Mouse (Mus musculus): ENCODE results near the gene Lsamp. TPM values are rescaled to one million over a fixed set of nuclear protein-coding genes. Genes with fewer than 3 reads are reported as not detected.

Lsamp gene
- polyA plus RNA-seq, 1 experiment from 2014 or later, result 5.5 TPM

- ATAC-seq (ENCODE audit: low FRiP score, low TSS enrichment), result no peak
- Histone ChIP-seq H3K9ac (ENCODE audit: low read depth, low read length) (no peak overlapping the region), H3K27me3 (ENCODE audit: control insufficient read depth, insufficient read depth, low read length) (no peaks in the 10 kb centered on the region), H3K4me1 (ENCODE audit: control insufficient read depth, insufficient read depth, low read length) (no peaks in the 10 kb centered on the region), H3K9me3 (ENCODE audit: control insufficient read depth, low read length) (no peaks in the 10 kb centered on the region), H3K27ac (ENCODE audit: low read depth, low read length) (no peak overlapping the region), H3K4me2 (replicated peaks; ENCODE audit: low read depth, low read length) (no peak overlapping the region), H3K4me3 (ENCODE audit: low read length) (no peak overlapping the region), H3K36me3 (ENCODE audit: control insufficient read depth, insufficient read depth, low read length) (no peaks in the 10 kb centered on the region)
- WGBS, result 71% methylated on average over 5 of the region's 5 CpGs
Measured at GRCm38 (mm10) chr16:40471967-40472366, 487.8 kb downstream of the Lsamp start.

DNA sequence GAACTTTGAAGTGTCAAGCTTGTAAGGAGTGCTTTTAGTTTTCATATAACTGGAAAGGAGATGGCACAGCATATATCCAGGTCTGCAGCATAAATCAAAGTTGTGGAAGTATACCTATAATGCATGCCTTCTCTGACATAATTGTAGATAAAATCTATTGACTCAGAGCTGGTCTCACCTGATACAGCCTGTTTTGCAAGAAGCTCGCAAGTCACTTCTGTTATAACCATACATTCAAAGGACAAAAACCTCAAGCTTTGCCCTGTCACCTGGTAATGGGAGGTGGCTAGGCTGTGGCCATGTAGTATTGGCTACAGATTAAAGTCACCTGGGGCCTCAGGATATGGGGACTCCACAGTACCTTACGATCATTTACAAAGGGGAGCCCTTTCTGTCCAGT is 507.4 kb downstream of the Lsamp start:
- Histone ChIP-seq H3K4me1 (ENCODE audit: control insufficient read depth, insufficient read depth, low read length) (no peaks in the 10 kb centered on the region), H3K9me3 (ENCODE audit: control insufficient read depth, low read length) (no peaks in the 10 kb centered on the region), H3K27ac (ENCODE audit: low read depth, low read length) (no peak overlapping the region), H3K9ac (ENCODE audit: low read depth, low read length) (no peak overlapping the region), H3K4me2 (replicated peaks; ENCODE audit: low read depth, low read length) (no peak overlapping the region), H3K36me3 (ENCODE audit: control insufficient read depth, insufficient read depth, low read length) (no peaks in the 10 kb centered on the region), H3K27me3 (ENCODE audit: control insufficient read depth, insufficient read depth, low read length) (no peaks in the 10 kb centered on the region), H3K4me3 (ENCODE audit: low read length) (no peak overlapping the region)
- WGBS, result 89% methylated on average over 2 of the region's 2 CpGs
- ATAC-seq (ENCODE audit: low FRiP score, low TSS enrichment), result no peak

DNA sequence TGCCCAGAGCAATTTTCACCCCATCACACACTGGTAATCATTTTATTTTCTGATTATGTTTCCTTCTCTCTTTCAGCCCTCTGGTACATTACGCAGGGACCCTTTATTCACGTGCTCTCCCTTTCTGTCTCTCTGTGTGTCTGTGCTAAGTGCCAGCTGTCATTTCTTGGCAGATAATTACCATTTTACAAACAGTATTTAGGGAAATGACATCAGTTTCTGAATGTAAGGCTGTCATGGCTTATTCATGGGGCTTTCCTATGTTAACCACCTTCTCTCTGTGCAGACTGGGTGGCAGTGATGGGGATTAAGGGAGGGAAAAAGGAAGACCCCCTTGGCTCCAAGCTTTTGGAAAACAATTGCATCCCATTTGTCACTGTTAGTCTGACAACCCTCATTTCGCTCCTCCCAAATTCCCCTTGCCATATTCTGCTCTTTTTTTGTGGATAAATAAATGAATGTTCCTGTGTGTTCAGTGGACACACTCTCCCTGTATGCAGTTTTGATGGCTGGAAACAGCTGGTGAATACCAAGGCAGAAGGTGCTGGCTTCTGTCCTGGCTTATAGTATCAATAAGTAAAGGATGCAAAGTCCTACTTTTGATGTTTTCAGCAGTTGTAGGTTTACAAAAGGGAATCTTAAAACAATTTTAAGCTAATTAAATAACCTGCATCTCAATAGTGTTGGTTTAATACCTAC is 520.2 kb downstream of the Lsamp start:
- H3K36me3 ChIP-seq (ENCODE audit: control insufficient read depth, insufficient read depth, low read length), result no peaks in the 10 kb centered on the region
- H3K4me2 ChIP-seq (replicated peaks; ENCODE audit: low read depth, low read length), result no peak overlapping the region
- 73% methylated on average over 3 of the region's 3 CpGs for WGBS
- H3K4me3 ChIP-seq (ENCODE audit: low read length), result no peak overlapping the region
- H3K9me3 ChIP-seq (ENCODE audit: control insufficient read depth, low read length), result no peaks in the 10 kb centered on the region
- ATAC-seq (ENCODE audit: low FRiP score, low TSS enrichment), result no peak
- no peaks in the 10 kb centered on the region for H3K4me1 ChIP-seq (ENCODE audit: control insufficient read depth, insufficient read depth, low read length)
- H3K27me3 ChIP-seq (ENCODE audit: control insufficient read depth, insufficient read depth, low read length), result no peaks in the 10 kb centered on the region
- H3K9ac ChIP-seq (ENCODE audit: low read depth, low read length), result no peak overlapping the region
- no peak overlapping the region for H3K27ac ChIP-seq (ENCODE audit: low read depth, low read length)

DNA sequence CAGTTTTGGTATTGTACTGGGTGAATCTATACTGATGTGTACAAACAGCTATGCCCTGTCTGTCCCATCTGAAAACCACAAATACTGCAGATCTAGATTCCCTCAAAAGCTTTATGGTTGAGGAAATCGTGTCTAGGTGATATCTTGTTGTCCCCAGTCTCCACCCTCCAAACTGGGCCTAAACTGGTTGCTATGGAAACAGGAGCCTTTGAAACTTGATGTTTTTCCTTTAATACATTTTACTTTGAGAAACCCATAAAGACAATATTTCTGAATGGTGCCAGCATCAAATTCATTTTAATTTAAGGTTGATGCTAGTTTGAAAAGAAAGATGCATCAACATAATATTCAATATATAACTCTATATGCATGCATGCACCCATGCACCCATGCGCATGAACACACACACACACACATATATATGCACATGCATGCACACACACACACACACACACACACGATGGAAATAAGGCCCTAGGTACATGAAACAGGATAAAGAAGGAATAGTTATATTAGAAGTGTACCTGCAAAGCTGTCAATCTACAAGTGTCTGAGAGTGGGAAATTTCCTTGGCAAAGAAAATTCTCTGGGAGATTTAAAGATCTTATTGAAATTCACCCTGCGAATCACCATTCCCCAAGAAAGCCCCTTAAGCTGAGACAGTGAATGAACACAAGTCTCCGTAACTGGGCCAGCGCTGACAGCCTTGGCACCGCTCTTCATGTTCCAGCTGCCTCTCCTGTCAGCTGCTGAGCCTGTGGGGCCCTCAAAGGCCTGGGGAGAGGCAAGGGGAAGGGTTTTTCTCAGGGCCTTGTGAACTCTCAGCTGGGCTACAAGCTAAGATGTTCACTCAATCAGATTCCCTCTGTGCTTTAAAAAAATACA is 525.2 kb downstream of the Lsamp start:
- no peaks in the 10 kb centered on the region for H3K27me3 ChIP-seq (ENCODE audit: control insufficient read depth, insufficient read depth, low read length)
- H3K9ac ChIP-seq (ENCODE audit: low read depth, low read length), result no peak overlapping the region
- H3K36me3 ChIP-seq (ENCODE audit: control insufficient read depth, insufficient read depth, low read length), result no peaks in the 10 kb centered on the region
- H3K4me3 ChIP-seq (ENCODE audit: low read length), result no peak overlapping the region
- H3K4me2 ChIP-seq (replicated peaks; ENCODE audit: low read depth, low read length), result no peak overlapping the region
- WGBS, result 83% methylated on average over 7 of the region's 7 CpGs
- no peaks in the 10 kb centered on the region for H3K4me1 ChIP-seq (ENCODE audit: control insufficient read depth, insufficient read depth, low read length)
- ATAC-seq (ENCODE audit: low FRiP score, low TSS enrichment), result no peak
- no peaks in the 10 kb centered on the region for H3K9me3 ChIP-seq (ENCODE audit: control insufficient read depth, low read length)
- H3K27ac ChIP-seq (ENCODE audit: low read depth, low read length), result no peak overlapping the region

DNA sequence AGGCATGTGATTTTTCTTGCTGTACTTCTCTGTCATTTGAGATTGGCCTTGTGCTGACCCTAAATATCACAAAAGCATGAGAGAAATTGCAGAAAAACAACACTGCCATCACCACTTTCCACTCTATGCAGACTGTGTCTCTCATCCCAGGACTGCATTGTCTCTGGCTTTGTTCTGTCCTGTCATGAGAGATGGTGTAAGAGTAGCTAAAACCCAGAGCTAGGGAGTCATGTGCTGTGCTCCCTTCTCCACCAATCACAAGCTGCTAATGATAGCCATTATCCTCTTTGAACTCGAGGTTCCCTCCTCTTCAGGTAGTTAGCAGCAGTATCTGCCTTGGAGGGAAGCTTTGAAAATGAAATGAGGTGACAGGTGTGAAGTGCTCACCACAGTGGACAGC is 552.6 kb downstream of the Lsamp start:
- H3K4me1 ChIP-seq (ENCODE audit: control insufficient read depth, insufficient read depth, low read length), result no peaks in the 10 kb centered on the region

DNA sequence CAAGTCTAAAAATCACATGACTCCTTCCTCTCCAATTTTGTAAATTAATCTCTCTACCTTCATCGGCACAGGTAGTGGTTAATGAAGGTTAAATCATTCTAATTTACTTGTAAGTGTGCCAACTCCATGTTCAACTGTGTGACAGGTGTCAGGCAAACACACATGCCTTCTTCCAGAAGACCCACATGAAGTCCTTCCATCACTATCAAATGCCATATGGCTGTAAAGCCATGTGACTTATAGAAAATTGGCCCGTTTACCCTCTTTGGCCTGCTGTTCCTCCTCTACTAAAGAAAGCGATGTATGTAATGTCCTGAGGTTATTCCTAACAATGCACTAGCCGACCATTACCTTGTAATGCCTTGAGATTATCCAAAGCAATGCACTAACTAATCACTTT is 565.5 kb downstream of the Lsamp start:
- no peaks in the 10 kb centered on the region for H3K4me1 ChIP-seq (ENCODE audit: control insufficient read depth, insufficient read depth, low read length)
- H3K9me3 ChIP-seq (ENCODE audit: control insufficient read depth, low read length), result no peaks in the 10 kb centered on the region
- no peaks in the 10 kb centered on the region for H3K27me3 ChIP-seq (ENCODE audit: control insufficient read depth, insufficient read depth, low read length)
- H3K9ac ChIP-seq (ENCODE audit: low read depth, low read length), result no peak overlapping the region
- no peak for ATAC-seq (ENCODE audit: low FRiP score, low TSS enrichment)
- H3K4me3 ChIP-seq (ENCODE audit: low read length), result no peak overlapping the region
- H3K27ac ChIP-seq (ENCODE audit: low read depth, low read length), result no peak overlapping the region
- no peak overlapping the region for H3K4me2 ChIP-seq (replicated peaks; ENCODE audit: low read depth, low read length)
- 95% methylated on average over 4 of the region's 4 CpGs for WGBS
- no peaks in the 10 kb centered on the region for H3K36me3 ChIP-seq (ENCODE audit: control insufficient read depth, insufficient read depth, low read length)

More for the DNA sequence above, 552.6 kb downstream of the Lsamp start:
- Histone ChIP-seq H3K4me2 (replicated peaks; ENCODE audit: low read depth, low read length) (no peak overlapping the region), H3K9ac (ENCODE audit: low read depth, low read length) (no peak overlapping the region), H3K27ac (ENCODE audit: low read depth, low read length) (no peak overlapping the region), H3K36me3 (ENCODE audit: control insufficient read depth, insufficient read depth, low read length) (no peaks in the 10 kb centered on the region), H3K4me3 (ENCODE audit: low read length) (no peak overlapping the region), H3K27me3 (ENCODE audit: control insufficient read depth, insufficient read depth, low read length) (no peaks in the 10 kb centered on the region), H3K9me3 (ENCODE audit: control insufficient read depth, low read length) (no peaks in the 10 kb centered on the region)
- WGBS, result 10% methylated on average over 1 of the region's 1 CpGs
- no peak for ATAC-seq (ENCODE audit: low FRiP score, low TSS enrichment)

DNA sequence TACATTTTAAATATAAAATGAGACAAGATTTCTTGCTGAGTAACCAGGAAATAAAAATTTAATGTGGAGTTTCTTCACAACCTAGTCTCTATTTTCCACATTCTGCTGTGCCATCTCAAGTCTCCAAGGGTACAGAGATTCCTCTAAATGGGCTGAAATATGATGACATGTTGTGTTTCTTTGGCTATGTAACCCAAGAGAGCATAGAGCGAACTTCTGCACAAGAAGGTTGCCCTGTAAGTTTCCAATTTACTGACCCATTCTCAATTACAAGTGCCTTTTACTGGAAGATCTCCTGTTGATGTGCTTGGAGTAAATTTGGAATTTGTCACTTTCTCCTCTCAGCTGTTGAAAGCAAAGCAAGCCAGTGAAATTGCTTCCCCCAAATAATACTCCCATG is 571.4 kb downstream of the Lsamp start:
- no peak overlapping the region for H3K9ac ChIP-seq (ENCODE audit: low read depth, low read length)
- H3K9me3 ChIP-seq (ENCODE audit: control insufficient read depth, low read length), result no peaks in the 10 kb centered on the region
- no peaks in the 10 kb centered on the region for H3K4me1 ChIP-seq (ENCODE audit: control insufficient read depth, insufficient read depth, low read length)
- no peak overlapping the region for H3K27ac ChIP-seq (ENCODE audit: low read depth, low read length)
- H3K4me3 ChIP-seq (ENCODE audit: low read length), result no peak overlapping the region
- ATAC-seq (ENCODE audit: low FRiP score, low TSS enrichment), result no peak; the same call in 1 of the 2 replicates
- H3K4me2 ChIP-seq (replicated peaks; ENCODE audit: low read depth, low read length), result no peak overlapping the region
- WGBS, result 38% methylated on average over 1 of the region's 1 CpGs
- H3K27me3 ChIP-seq (ENCODE audit: control insufficient read depth, insufficient read depth, low read length), result no peaks in the 10 kb centered on the region
- no peaks in the 10 kb centered on the region for H3K36me3 ChIP-seq (ENCODE audit: control insufficient read depth, insufficient read depth, low read length)

DNA sequence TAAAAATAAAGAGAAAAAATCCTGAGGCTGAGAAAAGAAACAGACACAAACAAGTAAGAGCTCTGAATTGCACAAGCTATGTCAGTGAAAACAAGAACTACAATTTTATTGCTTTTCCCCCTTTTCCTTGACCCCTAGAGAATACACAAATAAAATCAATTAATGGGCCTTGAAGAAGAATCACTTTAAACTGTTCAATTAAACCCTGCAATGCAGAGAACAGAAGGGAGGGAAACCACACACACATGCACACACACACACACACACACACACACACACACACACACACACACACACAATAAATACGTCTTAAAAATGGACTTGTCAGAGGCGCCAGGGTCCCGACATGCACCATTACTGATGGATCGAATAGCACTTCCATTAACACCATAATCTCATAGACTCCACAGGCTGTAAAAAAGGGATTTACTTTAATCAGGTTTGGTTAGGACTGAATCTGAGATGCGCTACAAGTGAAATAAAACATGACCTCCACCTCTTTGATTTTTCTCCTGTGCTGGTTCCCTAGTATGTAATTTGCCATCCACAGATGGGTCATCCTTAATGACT is 573.6 kb downstream of the Lsamp start:
- H3K9me3 ChIP-seq (ENCODE audit: control insufficient read depth, low read length), result no peaks in the 10 kb centered on the region
- H3K27me3 ChIP-seq (ENCODE audit: control insufficient read depth, insufficient read depth, low read length), result no peaks in the 10 kb centered on the region
- no peaks in the 10 kb centered on the region for H3K4me1 ChIP-seq (ENCODE audit: control insufficient read depth, insufficient read depth, low read length)
- H3K36me3 ChIP-seq (ENCODE audit: control insufficient read depth, insufficient read depth, low read length), result no peaks in the 10 kb centered on the region
- H3K4me2 ChIP-seq (replicated peaks; ENCODE audit: low read depth, low read length), result no peak overlapping the region
- no peak overlapping the region for H3K9ac ChIP-seq (ENCODE audit: low read depth, low read length)
- no peak overlapping the region for H3K4me3 ChIP-seq (ENCODE audit: low read length)
- ATAC-seq (ENCODE audit: low FRiP score, low TSS enrichment), result peak; percentile 86
- WGBS, result 41% methylated on average over 5 of the region's 5 CpGs
- H3K27ac ChIP-seq (ENCODE audit: low read depth, low read length), result no peak overlapping the region

DNA sequence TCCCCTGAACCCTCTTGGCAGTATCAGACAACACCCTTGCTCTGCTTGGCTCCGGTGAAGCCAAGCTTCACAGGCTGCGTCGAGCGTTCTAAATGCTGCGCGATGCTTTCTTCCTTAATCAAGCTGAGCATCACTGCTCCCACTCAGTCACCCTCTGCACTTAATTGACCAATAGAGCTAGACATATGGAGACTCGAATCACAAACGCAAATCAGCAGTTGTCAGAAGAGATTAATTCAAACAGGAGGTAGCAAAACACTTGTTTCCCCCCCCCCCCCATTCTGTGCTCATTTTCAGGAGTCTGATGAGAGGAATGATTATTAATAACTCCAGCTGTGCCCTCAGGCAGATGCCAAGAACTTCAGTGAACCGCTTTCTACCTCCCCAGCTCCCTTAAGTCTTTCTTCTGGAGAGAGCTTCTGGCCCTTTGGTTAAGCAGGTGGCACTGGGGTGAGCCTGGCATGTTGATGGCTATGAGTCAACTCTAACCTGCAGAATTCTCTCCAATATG is 583.3 kb downstream of the Lsamp start:
- Histone ChIP-seq H3K4me3 (ENCODE audit: low read length) (no peak overlapping the region), H3K9me3 (ENCODE audit: control insufficient read depth, low read length) (no peaks in the 10 kb centered on the region), H3K36me3 (ENCODE audit: control insufficient read depth, insufficient read depth, low read length) (no peaks in the 10 kb centered on the region), H3K9ac (ENCODE audit: low read depth, low read length) (no peak overlapping the region), H3K27me3 (ENCODE audit: control insufficient read depth, insufficient read depth, low read length) (no peaks in the 10 kb centered on the region), H3K4me1 (ENCODE audit: control insufficient read depth, insufficient read depth, low read length) (no peaks in the 10 kb centered on the region), H3K27ac (ENCODE audit: low read depth, low read length) (no peak overlapping the region), H3K4me2 (replicated peaks; ENCODE audit: low read depth, low read length) (no peak overlapping the region)
- ATAC-seq (ENCODE audit: low FRiP score, low TSS enrichment), result no peak
- 77% methylated on average over 9 of the region's 9 CpGs for WGBS

Data from kidney, embryonic 14.5 days (tissue).